Mouse (Mus musculus) embryonic facial prominence, embryonic 14.5 days (tissue): ENCODE data around the gene Snurf. TPM values are rescaled to one million over a fixed set of nuclear protein-coding genes. Genes with fewer than 3 reads are reported as not detected.

Experiments
- ATAC-seq: fragments of 200-750 bp; cut with Nextera tagmentation; 2 replicates; pipeline ENCODE4 v1.8.0; 2017; ENCODE audit warnings: low read depth, moderate number of reproducible peaks, moderate TSS enrichment
- DNase-seq: peaks from one replicate; pipeline ENCODE4 v3.0.0-alpha.2; 2015; ENCODE audit warnings: low spot score
- H3K27ac ChIP-seq: fragments of 300-500 bp; sonication (generic); replicated peaks from 2 replicates; pipeline ENCODE4 v1.5.1; 2014; ENCODE audit warnings: low read depth, mild to moderate bottlenecking, low read length, moderate library complexity
- H3K27me3 ChIP-seq: fragments of 300-500 bp; sonication (generic); replicated peaks from 2 replicates; pipeline ENCODE4 v1.6.1; 2014; ENCODE audit warnings: low read length; ENCODE audit not compliant: control insufficient read depth, insufficient read depth
- H3K36me3 ChIP-seq: fragments of 300-500 bp; sonication (generic); 2 replicates; pipeline ENCODE4 v1.6.1; 2014; ENCODE audit warnings: low read length, mixed read lengths; ENCODE audit not compliant: control insufficient read depth, insufficient read depth
- H3K4me1 ChIP-seq: fragments of 300-500 bp; sonication (generic); 2 replicates; pipeline ENCODE4 v1.6.1; 2014; ENCODE audit warnings: antibody characterized with exemption, low read length; ENCODE audit not compliant: control insufficient read depth, insufficient read depth
- H3K4me2 ChIP-seq: fragments of 300-500 bp; sonication (generic); 2 replicates; pipeline ENCODE4 v1.6.1; 2014; ENCODE audit warnings: low read depth, mild to moderate bottlenecking, low read length, moderate library complexity, mixed read lengths
- H3K4me3 ChIP-seq: fragments of 300-500 bp; sonication (generic); 2 replicates; pipeline ENCODE4 v1.5.1; 2014; ENCODE audit warnings: low read depth, mild to moderate bottlenecking, low read length
- H3K9ac ChIP-seq: fragments of 300-500 bp; sonication (generic); 2 replicates; pipeline ENCODE4 v1.6.1; 2014; ENCODE audit warnings: low read depth, mild to moderate bottlenecking, low read length, moderate library complexity, mixed read lengths
- H3K9me3 ChIP-seq: fragments of 300-500 bp; sonication (generic); 2 replicates; pipeline ENCODE4 v1.6.1; 2016; ENCODE audit warnings: low read length; ENCODE audit not compliant: control insufficient read depth
- WGBS: fragments of 180-500 bp; shearing (Covaris S2); extraction: QIAGEN DNeasy Blood & Tissue Kit; methylation state at CpG from one replicate; pipeline ENCODE4 v1.1.7; 2014; 5-methylcytosine and 5-hydroxymethylcytosine counted together
- polyA plus RNA-seq: library from polyadenylated mRNA; unstranded; fragments of >200 nt; fragmentation: Nextera tagmentation; extraction: Ambion mirVana; gene quantifications from 2 replicates; pipeline ENCODE4 v1.2.1, GENCODE M21; 2014

The Snurf gene
- polyA plus RNA-seq, 1 experiment from 2014 or later = 38.8 TPM

DNA sequence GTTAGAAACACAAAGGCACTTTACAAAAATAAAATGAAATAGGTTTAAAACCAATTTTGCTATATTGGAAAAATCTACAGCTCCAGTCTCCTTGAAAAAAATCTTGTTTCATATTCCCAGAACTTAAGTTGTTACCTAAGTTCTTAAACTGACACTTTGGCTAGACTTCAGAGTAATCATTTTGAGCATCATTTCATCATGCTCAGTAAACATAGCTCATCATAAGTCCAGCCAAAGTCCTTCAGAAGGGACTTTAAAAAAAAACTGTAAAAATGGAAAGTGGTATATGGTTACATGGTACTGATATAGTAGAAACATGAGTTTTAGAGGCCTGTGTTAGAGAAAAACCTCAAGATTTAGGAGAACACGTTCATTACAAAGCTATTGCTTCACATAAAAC, 26.2 kb downstream of the Snurf start:
- Histone ChIP-seq H3K27ac (no peak overlapping the region), H3K4me1 (no peaks in the 10 kb centered on the region), H3K4me2 (no peak overlapping the region), H3K27me3 (no peaks in the 10 kb centered on the region), H3K9ac (no peak overlapping the region), H3K4me3 (no peak overlapping the region), H3K9me3 (no peaks in the 10 kb centered on the region), H3K36me3 (no peaks in the 10 kb centered on the region)
- WGBS = 71% methylated on average over 1 of the region's 1 CpGs
- ATAC-seq (no peak), DNase-seq (no peak)

Other genes starting within 250 kb of the Snurf start
- 0.35 and 0.42 TPM in 2 replicates for gene Gm38393, start within 50 bp of the Snurf start, polyA plus RNA-seq
- 53.8 and 57.2 TPM in 2 replicates for gene Snrpn, start 135.2 kb upstream of the Snurf start, polyA plus RNA-seq